Mouse (Mus musculus) kidney, adult 2 months (tissue): ENCODE results near the gene Stard7.

Experiments used
- CTCF ChIP-seq: fragments of 200-500 bp; conservative IDR thresholded peaks from 2 replicates; pipeline ENCODE4 v1.5.1; 2011; ENCODE audit warnings: low read depth, mild to moderate bottlenecking, control low read depth, low read length, moderate library complexity, mixed read lengths; ENCODE audit not compliant: insufficient read depth, insufficient read length
- POLR2A ChIP-seq: fragments of 200-500 bp; IDR thresholded peaks from one replicate; pipeline ENCODE4 v1.6.1; 2011; ENCODE audit warnings: low read depth, low read length, control low read depth

- TF ChIP-seq POLR2A (no peak), CTCF (no peak)
Observed at GRCm38 (mm10) chr2:127338012-127338411, 68.0 kb downstream of the Stard7 start.
